Mouse (Mus musculus) kidney, adult 2 months (tissue): ENCODE results near the gene Rhobtb3.

ENCODE experiments used
- CTCF ChIP-seq: fragments of 200-500 bp; conservative IDR thresholded peaks from 2 replicates; pipeline ENCODE4 v1.5.1; 2011; ENCODE audit warnings: low read depth, mild to moderate bottlenecking, control low read depth, low read length, moderate library complexity, mixed read lengths; ENCODE audit not compliant: insufficient read depth, insufficient read length
- POLR2A ChIP-seq: fragments of 200-500 bp; IDR thresholded peaks from one replicate; pipeline ENCODE4 v1.6.1; 2011; ENCODE audit warnings: low read depth, low read length, control low read depth

GRCm38 (mm10) chr13:75933287-75933686 lies 10.4 kb downstream of the Rhobtb3 start:
- TF ChIP-seq POLR2A = no peak
- TF ChIP-seq CTCF = no peak
